Mouse (Mus musculus): ENCODE results near the gene Olfr885. TPM values are rescaled to one million over a fixed set of nuclear protein-coding genes. Genes with fewer than 3 reads are reported as not detected.

Gene Olfr885
- total RNA-seq (2021): not detected
- long read RNA-seq, experiment 1: 0 reads
- long read RNA-seq, experiment 2: 0 reads

DNA sequence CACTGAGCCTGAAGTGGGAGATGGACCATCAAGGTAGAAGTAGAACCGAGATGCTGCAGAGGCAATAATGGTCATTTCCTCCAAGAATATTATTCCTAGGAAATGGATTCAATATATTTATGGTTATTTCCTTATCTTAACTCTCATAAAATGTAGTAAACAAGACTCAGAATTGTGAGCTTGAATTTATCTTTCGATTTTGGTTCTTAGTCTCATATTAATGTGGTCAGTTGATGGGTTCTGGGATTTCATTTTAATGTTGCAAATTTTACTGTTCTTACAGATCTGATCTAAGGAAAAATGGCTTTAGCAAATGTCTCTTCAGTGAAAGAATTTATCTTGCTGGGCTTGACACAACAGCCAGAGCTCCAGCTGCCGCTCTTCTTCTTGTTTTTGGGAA is at the start of gene Olfr885:
Gene Olfr885 (plus strand): TSS at position 301 of the 400 bp plus-strand sequence.
- DNase-seq: no peak

- DNase-seq: no peak
These were observed 35.6 kb upstream of the Olfr885 start, which contains the start of gene Olfr883 for GRCm38 (mm10) chr9:38025508-38025907. Gene Olfr883, plus strand, starts transcription at chr9:38025808.

DNA sequence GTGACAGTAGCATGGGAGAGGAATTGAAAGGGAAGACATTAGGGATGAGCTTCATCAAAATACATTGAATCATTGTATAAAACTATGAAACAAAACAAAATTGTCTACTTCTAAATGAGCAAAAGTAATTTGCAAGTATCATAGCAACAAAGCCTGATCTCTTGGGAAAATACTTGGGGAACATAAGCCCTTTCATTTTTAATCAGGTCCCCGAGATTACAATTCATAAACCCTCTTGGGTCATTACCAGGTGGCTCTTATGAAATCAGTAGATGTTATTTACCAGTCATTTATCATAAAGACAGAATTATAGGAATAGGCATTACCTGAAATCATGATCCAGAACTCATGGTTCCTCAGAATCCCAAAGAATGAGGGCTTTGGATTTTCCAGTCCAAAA is 14.9 kb upstream of the Olfr885 start, which contains the start of gene Olfr884:
Gene Olfr884 (plus strand): TSS at position 301 of the 400 bp plus-strand sequence.
- no peak for DNase-seq

DNA sequence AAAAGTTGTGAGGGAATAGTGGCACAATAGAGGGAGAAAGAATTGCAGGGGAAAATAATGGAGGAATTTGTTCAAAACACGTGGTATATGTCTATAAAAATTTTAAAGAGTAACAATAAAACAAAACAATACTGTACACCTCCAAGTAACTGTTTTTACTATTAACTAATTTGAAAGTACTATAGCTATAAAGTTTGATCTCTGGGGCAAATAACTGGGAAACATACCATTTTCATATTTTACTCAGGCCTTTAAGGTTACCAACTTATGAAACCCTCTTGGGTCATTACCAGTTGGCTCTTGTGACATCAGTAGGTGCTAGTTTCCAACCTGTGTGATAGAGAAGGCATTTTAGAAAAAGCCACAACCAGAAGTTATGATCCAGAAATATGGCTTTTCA is 22.6 kb downstream of the Olfr885 start, which contains the start of gene Olfr887:
Gene Olfr887 (plus strand): TSS at position 301 of the 400 bp plus-strand sequence.
- DNase-seq: no peak

GRCm38 (mm10) chr9:38107828-38108227 is 46.7 kb downstream of the Olfr885 start, which contains the start of gene Olfr888:
Gene Olfr888, plus strand, starts transcription at chr9:38108128.
- DNase-seq: no peak

Other genes with a start within 250 kb of the Olfr885 start
- not detected for gene Olfr877, start 207.1 kb upstream of the Olfr885 start, total RNA-seq (2021)
- not detected for gene Olfr145, start 164.6 kb upstream of the Olfr885 start, total RNA-seq (2021)
- gene Olfr878, start 143.5 kb upstream of the Olfr885 start, total RNA-seq (2021): not detected
- not detected for gene Olfr881, start 69.5 kb upstream of the Olfr885 start, total RNA-seq (2021)
- gene Olfr883, start 35.5 kb upstream of the Olfr885 start, total RNA-seq (2021): not detected
- gene Olfr884, start 14.8 kb upstream of the Olfr885 start, total RNA-seq (2021): not detected
- gene Olfr887, start 22.8 kb downstream of the Olfr885 start, total RNA-seq (2021): not detected
- gene Olfr888, start 46.8 kb downstream of the Olfr885 start, total RNA-seq (2021): not detected
- gene Olfr889, start 53.9 kb downstream of the Olfr885 start, total RNA-seq (2021): not detected
- not detected for gene Olfr890, start 81.2 kb downstream of the Olfr885 start, total RNA-seq (2021)
- gene Olfr891, start 119.5 kb downstream of the Olfr885 start, total RNA-seq (2021): not detected
- gene Olfr893, start 147.0 kb downstream of the Olfr885 start, total RNA-seq (2021): not detected
- not detected for gene Olfr894, start 156.7 kb downstream of the Olfr885 start, total RNA-seq (2021)
- gene Olfr143, start 191.5 kb downstream of the Olfr885 start, total RNA-seq (2021): not detected
- gene Olfr895, start 206.5 kb downstream of the Olfr885 start, total RNA-seq (2021): not detected
- not detected for gene Olfr896-ps1, start 229.8 kb downstream of the Olfr885 start, total RNA-seq (2021)

All from heart, adult 18-20 months (tissue).